Mouse (Mus musculus): ENCODE measurements around the gene 2310007B03Rik. TPM values are rescaled to one million over a fixed set of nuclear protein-coding genes. Genes with fewer than 3 reads are reported as not detected.
A peak's percentile ranks its signal among the peaks of the same experiment; 100 is the strongest.
"Not testable (repeated sequence)": the region's sequence is repeated elsewhere in the genome, so short reads cannot be mapped to it uniquely, and the experiment has no call there.

2310007B03Rik gene
- polyA plus RNA-seq (2016; fragmentation: Nextera tagmentation; extraction: Ambion mirVana) = 0.10 and 0.18 TPM in 2 replicates

DNA sequence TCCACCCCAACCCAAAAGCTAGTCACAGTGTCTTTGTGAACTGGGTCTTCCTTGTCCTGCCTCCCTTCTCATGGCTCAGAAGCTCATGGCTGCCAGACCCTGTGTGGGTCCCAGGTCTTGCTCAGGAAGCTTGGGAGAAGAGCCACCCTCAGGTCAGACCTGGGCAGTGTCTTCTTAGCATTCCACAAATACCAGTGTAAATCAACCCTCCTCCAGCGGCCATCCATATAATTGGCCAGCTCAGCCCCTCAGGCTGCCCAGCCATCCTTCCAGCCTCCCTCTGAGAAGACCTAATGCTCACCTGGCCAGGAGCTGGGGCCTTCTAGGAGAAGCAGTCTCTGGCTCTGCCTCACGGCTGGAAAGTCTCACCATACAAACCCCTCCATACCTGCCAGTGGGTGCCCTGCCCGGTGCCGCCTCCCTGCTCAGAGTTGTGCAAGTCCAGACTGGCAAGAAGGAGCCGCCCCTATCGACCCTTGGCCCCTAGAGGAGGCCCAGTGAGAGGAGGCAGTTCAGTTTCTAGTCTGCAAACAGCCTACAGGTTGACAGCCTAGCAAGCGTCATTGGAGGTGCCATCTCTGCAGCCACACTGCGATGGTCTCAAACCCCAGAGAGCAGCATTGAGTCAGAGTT is at the start of gene 2310007B03Rik:
2310007B03Rik (minus strand) TSS at position 448 of the 633 bp plus-strand sequence.
- H3K9me3 ChIP-seq = no peaks in the 10 kb centered on the region
- no peak within 1 kb of the TSS for H3K4me3 ChIP-seq (replicated peaks)
- no peaks in the 10 kb centered on the region for H3K36me3 ChIP-seq
- no peaks in the 10 kb centered on the region for H3K27me3 ChIP-seq
- H3K9ac ChIP-seq (replicated peaks) = no peak within 1 kb of the TSS
- WGBS = 60% methylated on average over 8 of the region's 8 CpGs
- H3K4me2 ChIP-seq = no peak within 1 kb of the TSS
- peaks cover 8% of the 10 kb centered on the region; the same call in 1 of the 2 replicates for H3K4me1 ChIP-seq (replicated peaks)
- no peak for ATAC-seq (ENCODE audit: insufficient number of reproducible peaks, insufficient read depth, low FRiP score, low TSS enrichment, low read depth)
- H3K27ac ChIP-seq = no peak within 1 kb of the TSS

DNA sequence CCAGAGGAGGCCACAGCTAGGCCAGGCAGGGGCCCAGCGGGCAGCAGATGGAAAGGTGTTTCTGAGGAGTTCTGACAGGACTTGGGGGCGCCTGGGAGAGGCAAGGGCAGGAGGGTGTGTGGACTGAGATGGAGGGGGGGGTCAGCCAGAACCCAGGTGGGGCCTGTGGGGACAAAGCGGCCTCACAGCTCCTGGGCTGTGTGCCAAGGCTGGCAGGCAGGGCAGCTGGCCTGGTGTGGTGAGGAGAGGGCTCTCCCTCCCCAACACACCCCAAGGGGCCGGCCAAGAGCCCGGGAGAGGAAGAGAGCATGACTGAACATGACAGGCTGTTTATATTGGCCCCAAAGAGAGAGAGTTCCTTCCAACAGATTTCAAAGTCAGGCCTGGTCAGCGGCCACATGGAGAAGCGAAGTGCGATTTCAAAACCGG is 49.5 kb upstream of the 2310007B03Rik start:
- Histone ChIP-seq H3K27me3 (no peaks in the 10 kb centered on the region), H3K4me1 (replicated peaks) (peaks cover 79% of the 10 kb centered on the region), H3K4me3 (replicated peaks) (no peak overlapping the region), H3K27ac (peak overlapping the region; percentile 92), H3K9me3 (no peaks in the 10 kb centered on the region), H3K9ac (replicated peaks) (0 out of 2 replicates have a peak overlapping the region, but pooled peaks have one; percentile 19), H3K36me3 (no peaks in the 10 kb centered on the region), H3K4me2 (peak overlapping the region; percentile 10; the same call in 1 of the 2 replicates)
- WGBS = 31% methylated on average over 9 of the region's 9 CpGs
- peak; percentile 43; the same call in 1 of the 2 replicates for ATAC-seq (ENCODE audit: insufficient number of reproducible peaks, insufficient read depth, low FRiP score, low TSS enrichment, low read depth)

DNA sequence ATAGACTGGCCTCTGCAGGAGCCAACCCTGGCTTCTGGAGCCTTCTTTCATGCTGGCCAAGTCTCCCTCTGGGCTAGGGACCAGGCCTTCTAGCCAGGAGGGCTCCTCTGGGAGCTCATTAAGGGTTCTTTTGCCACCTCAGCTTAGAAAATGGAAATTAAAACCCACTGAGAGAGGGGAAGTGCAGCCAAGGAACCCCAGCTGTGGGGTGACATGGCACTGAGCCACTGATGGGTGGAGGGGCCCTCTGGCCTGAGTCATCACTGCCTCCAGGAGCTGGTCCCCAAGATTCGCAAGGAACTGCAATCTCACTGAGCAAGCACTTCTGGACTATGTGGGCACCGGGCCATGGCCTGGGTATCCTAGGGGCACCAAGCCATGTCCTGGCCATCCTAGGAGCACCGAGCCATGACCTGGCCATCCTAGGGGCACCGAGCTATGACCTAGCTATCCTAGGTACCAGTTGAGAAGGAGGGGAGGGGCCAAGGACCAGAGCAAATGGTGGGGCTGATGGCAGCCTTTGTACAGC is 46.9 kb upstream of the 2310007B03Rik start:
- Histone ChIP-seq H3K27me3 (no peaks in the 10 kb centered on the region), H3K9me3 (no peaks in the 10 kb centered on the region), H3K9ac (replicated peaks) (no peak overlapping the region), H3K27ac (no peak overlapping the region), H3K4me1 (replicated peaks) (peaks cover 59% of the 10 kb centered on the region), H3K36me3 (no peaks in the 10 kb centered on the region), H3K4me2 (no peak overlapping the region), H3K4me3 (replicated peaks) (no peak overlapping the region)
- WGBS = 89% methylated on average over 4 of the region's 4 CpGs
- no peak for ATAC-seq (ENCODE audit: insufficient number of reproducible peaks, insufficient read depth, low FRiP score, low TSS enrichment, low read depth)

DNA sequence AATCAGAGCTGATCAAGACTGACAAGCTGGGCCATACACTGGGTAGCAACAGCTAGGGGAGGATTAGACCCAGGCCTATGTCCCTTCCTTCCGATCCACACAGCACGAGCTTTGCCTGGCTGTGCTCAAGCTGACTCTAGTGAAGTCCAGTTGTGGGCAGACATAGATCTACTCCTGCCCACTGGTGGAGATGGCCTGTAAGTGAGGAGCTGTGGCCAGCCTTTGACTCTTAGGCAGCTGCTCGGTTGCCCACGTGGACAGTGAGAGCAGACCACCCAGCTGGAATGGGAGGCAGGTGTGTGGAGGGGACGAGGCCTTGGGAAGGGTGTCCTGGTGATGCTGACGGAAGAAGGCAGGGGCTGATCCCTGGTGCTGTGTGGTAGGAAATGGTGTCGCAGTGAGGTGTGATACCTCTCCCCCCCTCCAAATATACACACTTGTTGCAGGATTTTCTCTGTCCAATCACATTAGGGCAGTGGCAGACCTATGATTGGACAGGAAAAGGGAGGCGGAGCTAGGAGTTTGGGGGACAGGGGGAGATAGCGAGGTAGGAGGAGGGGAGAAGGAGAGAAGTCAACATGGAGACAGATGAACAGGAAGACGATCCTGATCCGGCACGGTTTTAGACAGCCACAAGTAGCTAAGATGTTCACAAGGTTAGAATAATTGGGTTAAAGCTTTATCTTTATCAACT is 45.7 kb upstream of the 2310007B03Rik start:
- ATAC-seq (ENCODE audit: insufficient number of reproducible peaks, insufficient read depth, low FRiP score, low TSS enrichment, low read depth) = no peak
- Histone ChIP-seq H3K4me2 (no peak overlapping the region), H3K4me3 (replicated peaks) (no peak overlapping the region), H3K4me1 (replicated peaks) (peaks cover 48% of the 10 kb centered on the region), H3K9me3 (no peaks in the 10 kb centered on the region), H3K27me3 (no peaks in the 10 kb centered on the region), H3K27ac (0 out of 2 replicates have a peak overlapping the region, but pooled peaks have one; percentile 45), H3K9ac (replicated peaks) (no peak overlapping the region), H3K36me3 (no peaks in the 10 kb centered on the region)
- 50% methylated on average over 12 of the region's 12 CpGs for WGBS

GRCm38 (mm10) chr1:93197916-93198315 is 37.2 kb upstream of the 2310007B03Rik start:
- Histone ChIP-seq H3K27me3 (no peaks in the 10 kb centered on the region), H3K9ac (replicated peaks) (no peak overlapping the region), H3K4me2 (no peak overlapping the region), H3K27ac (no peak overlapping the region), H3K36me3 (no peaks in the 10 kb centered on the region), H3K9me3 (peaks cover 3% of the 10 kb centered on the region; the same call in 1 of the 2 replicates), H3K4me1 (replicated peaks) (no peaks in the 10 kb centered on the region), H3K4me3 (replicated peaks) (no peak overlapping the region)
- WGBS = 83% methylated on average over 3 of the region's 3 CpGs
- ATAC-seq (ENCODE audit: insufficient number of reproducible peaks, insufficient read depth, low FRiP score, low TSS enrichment, low read depth) = no peak

GRCm38 (mm10) chr1:93197454-93197853 is 36.7 kb upstream of the 2310007B03Rik start:
- not testable (repeated sequence) for H3K9me3 ChIP-seq; ATAC-seq (ENCODE audit: insufficient number of reproducible peaks, insufficient read depth, low FRiP score, low TSS enrichment, low read depth); H3K9ac ChIP-seq (replicated peaks); H3K36me3 ChIP-seq; H3K4me3 ChIP-seq (replicated peaks); H3K27me3 ChIP-seq; H3K4me1 ChIP-seq (replicated peaks); H3K4me2 ChIP-seq; H3K27ac ChIP-seq
- 86% methylated on average over 2 of the region's 2 CpGs for WGBS

- no peak for ATAC-seq (ENCODE audit: insufficient number of reproducible peaks, insufficient read depth, low FRiP score, low TSS enrichment, low read depth)
- H3K36me3 ChIP-seq = no peaks in the 10 kb centered on the region
- H3K4me3 ChIP-seq (replicated peaks) = no peak overlapping the region
- peaks cover 15% of the 10 kb centered on the region for H3K27me3 ChIP-seq
- WGBS = 93% methylated on average over 3 of the region's 3 CpGs
- no peak overlapping the region for H3K9ac ChIP-seq (replicated peaks)
- no peak overlapping the region for H3K27ac ChIP-seq
- H3K9me3 ChIP-seq = peaks cover 3% of the 10 kb centered on the region; the same call in 1 of the 2 replicates
- H3K4me1 ChIP-seq (replicated peaks) = peaks cover 12% of the 10 kb centered on the region
- no peak overlapping the region for H3K4me2 ChIP-seq
Measured at GRCm38 (mm10) chr1:93194961-93195360, 34.2 kb upstream of the 2310007B03Rik start.

- peak overlapping the region; percentile 38 for H3K4me2 ChIP-seq
- H3K9me3 ChIP-seq = peaks cover 3% of the 10 kb centered on the region; the same call in 1 of the 2 replicates
- WGBS = 8% methylated on average over 12 of the region's 17 CpGs
- H3K4me1 ChIP-seq (replicated peaks) = peaks cover 14% of the 10 kb centered on the region
- no peak overlapping the region for H3K27ac ChIP-seq
- ATAC-seq (ENCODE audit: insufficient number of reproducible peaks, insufficient read depth, low FRiP score, low TSS enrichment, low read depth) = no peak
- H3K27me3 ChIP-seq = peaks cover 25% of the 10 kb centered on the region
- H3K9ac ChIP-seq (replicated peaks) = 0 out of 2 replicates have a peak overlapping the region, but pooled peaks have one; percentile 31
- H3K36me3 ChIP-seq = no peaks in the 10 kb centered on the region
- no peak overlapping the region for H3K4me3 ChIP-seq (replicated peaks)
Measured at GRCm38 (mm10) chr1:93190726-93191305, 30.1 kb upstream of the 2310007B03Rik start.

GRCm38 (mm10) chr1:93184071-93184828 is 23.5 kb upstream of the 2310007B03Rik start:
- H3K27me3 ChIP-seq = peaks cover 6% of the 10 kb centered on the region; the same call in 1 of the 2 replicates
- no peak overlapping the region for H3K4me2 ChIP-seq
- no peaks in the 10 kb centered on the region for H3K36me3 ChIP-seq
- 77% methylated on average over 14 of the region's 14 CpGs for WGBS
- H3K9ac ChIP-seq (replicated peaks) = no peak overlapping the region
- H3K27ac ChIP-seq = no peak overlapping the region
- ATAC-seq (ENCODE audit: insufficient number of reproducible peaks, insufficient read depth, low FRiP score, low TSS enrichment, low read depth) = no peak
- no peaks in the 10 kb centered on the region for H3K9me3 ChIP-seq
- no peak overlapping the region for H3K4me3 ChIP-seq (replicated peaks)
- peaks cover 11% of the 10 kb centered on the region; the same call in 1 of the 2 replicates for H3K4me1 ChIP-seq (replicated peaks)

DNA sequence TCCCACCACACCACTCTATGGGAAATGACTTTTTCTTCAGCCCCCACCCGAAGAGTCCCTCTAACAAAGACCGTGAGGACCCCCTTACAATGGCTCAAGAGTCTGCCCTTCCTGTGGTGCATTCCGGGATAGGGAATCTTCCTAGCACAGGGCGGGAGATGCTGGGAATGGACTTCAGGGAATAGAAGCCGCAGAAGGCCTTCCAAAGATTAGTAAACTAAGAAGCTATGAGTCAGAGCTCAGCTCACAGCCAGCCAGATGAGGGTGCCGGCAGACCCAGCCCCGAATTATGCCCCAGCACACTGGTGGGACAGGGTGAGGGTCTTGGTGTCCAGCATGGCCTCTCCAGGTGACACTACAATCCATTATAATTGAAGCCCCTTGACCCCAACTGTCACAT is 21.5 kb upstream of the 2310007B03Rik start:
- no peak overlapping the region for H3K27ac ChIP-seq
- no peaks in the 10 kb centered on the region for H3K27me3 ChIP-seq
- H3K9ac ChIP-seq (replicated peaks) = no peak overlapping the region
- no peak overlapping the region for H3K4me3 ChIP-seq (replicated peaks)
- no peak overlapping the region for H3K4me2 ChIP-seq
- ATAC-seq (ENCODE audit: insufficient number of reproducible peaks, insufficient read depth, low FRiP score, low TSS enrichment, low read depth) = no peak
- peaks cover 27% of the 10 kb centered on the region for H3K4me1 ChIP-seq (replicated peaks)
- H3K36me3 ChIP-seq = no peaks in the 10 kb centered on the region
- H3K9me3 ChIP-seq = no peaks in the 10 kb centered on the region
- 89% methylated on average over 7 of the region's 7 CpGs for WGBS
